Mouse (Mus musculus): ENCODE results near the gene Atf6. TPM values are rescaled to one million over a fixed set of nuclear protein-coding genes. Genes with fewer than 3 reads are reported as not detected.

Gene Atf6
- total RNA-seq, 1 experiment, result 33.2 TPM

GRCm38 (mm10) chr1:170709481-170709880 is 158.1 kb downstream of the Atf6 start:
- Histone ChIP-seq H3K4me1 (ENCODE audit: control insufficient read depth in 2 of 2, insufficient read depth in 2 of 2, low read length in 2 of 2, poor library complexity in 1 of 2) (no peaks in the 10 kb centered on the region), H3K36me3 (ENCODE audit: control insufficient read depth, insufficient read depth, low read length, poor library complexity, severe bottlenecking) (no peaks in the 10 kb centered on the region; the same call in 1 of the 2 replicates), H3K9me3 (ENCODE audit: control insufficient read depth, insufficient read depth, low read depth, low read length) (no peaks in the 10 kb centered on the region), H3K4me3 (ENCODE audit: insufficient read depth in 1 of 2, low read depth in 1 of 2, low read length in 2 of 2, poor library complexity in 1 of 2, severe bottlenecking in 1 of 2) (no peak overlapping the region), H3K9ac (ENCODE audit: insufficient read depth, low read depth, low read length, poor library complexity, severe bottlenecking) (no peak overlapping the region), H3K27ac (ENCODE audit: insufficient read depth, low read depth, low read length, poor library complexity, severe bottlenecking) (no peak overlapping the region)
- no peak for DNase-seq (ENCODE audit: low read depth, low spot score)
- in situ Hi-C loops (cut with MboI; ENCODE audit: low sequenced_read_pairs in 2 of 2, unreplicated experiment in 2 of 2), result no loop called here
- TF ChIP-seq ZC3H11A (IDR thresholded peaks at IDR 0.05; ENCODE audit: borderline replicate concordance, low read depth, low read length) (no peak), HCFC1 (IDR thresholded peaks at IDR 0.05; ENCODE audit: borderline replicate concordance, insufficient read depth, low read length) (no peak), CHD2 (IDR thresholded peaks at IDR 0.05; ENCODE audit: low read depth, low read length) (no peak), MAFK (IDR thresholded peaks at IDR 0.05; ENCODE audit: insufficient read depth, low read depth, low read length) (no peak), ZNF384 (IDR thresholded peaks at IDR 0.05; ENCODE audit: low read depth, low read length) (no peak)

GRCm38 (mm10) chr1:170709034-170709433 is 158.5 kb downstream of the Atf6 start:
- H3K9me3 ChIP-seq (ENCODE audit: control insufficient read depth, insufficient read depth, low read depth, low read length), result no peaks in the 10 kb centered on the region

DNA sequence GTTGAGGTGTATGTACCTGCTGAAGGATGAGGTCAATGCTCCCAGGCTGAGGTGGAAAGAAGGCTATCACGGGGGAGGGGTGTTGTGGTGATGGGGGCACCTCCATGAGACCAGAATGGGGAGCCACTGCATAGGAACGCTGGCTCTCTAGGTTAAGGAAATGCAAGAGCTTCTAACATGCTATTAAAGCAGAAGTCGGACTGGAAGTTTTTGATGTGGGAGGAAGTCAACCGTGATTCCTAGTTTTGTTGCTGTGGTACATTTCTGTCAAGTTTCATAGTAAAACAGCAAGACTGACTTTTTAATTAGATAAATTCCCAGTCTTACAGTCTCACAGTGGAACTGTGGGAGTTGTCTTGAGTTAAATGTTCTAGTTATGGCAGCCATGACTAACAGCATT is 161.5 kb downstream of the Atf6 start:
- Histone ChIP-seq H3K9me3 (ENCODE audit: control insufficient read depth, insufficient read depth, low read depth, low read length) (no peaks in the 10 kb centered on the region), H3K9ac (ENCODE audit: insufficient read depth, low read depth, low read length, poor library complexity, severe bottlenecking) (no peak overlapping the region), H3K4me1 (ENCODE audit: control insufficient read depth in 2 of 2, insufficient read depth in 2 of 2, low read length in 2 of 2, poor library complexity in 1 of 2) (no peaks in the 10 kb centered on the region), H3K4me3 (ENCODE audit: insufficient read depth in 1 of 2, low read depth in 1 of 2, low read length in 2 of 2, poor library complexity in 1 of 2, severe bottlenecking in 1 of 2) (no peak overlapping the region), H3K36me3 (ENCODE audit: control insufficient read depth, insufficient read depth, low read length, poor library complexity, severe bottlenecking) (no peaks in the 10 kb centered on the region; the same call in 1 of the 2 replicates), H3K27ac (ENCODE audit: insufficient read depth, low read depth, low read length, poor library complexity, severe bottlenecking) (no peak overlapping the region)
- in situ Hi-C loops (cut with MboI; ENCODE audit: low sequenced_read_pairs in 2 of 2, unreplicated experiment in 2 of 2), result no loop called here
- no peak for TF ChIP-seq MAFK (IDR thresholded peaks at IDR 0.05; ENCODE audit: insufficient read depth, low read depth, low read length)
- TF ChIP-seq ZC3H11A (IDR thresholded peaks at IDR 0.05; ENCODE audit: borderline replicate concordance, low read depth, low read length), result no peak
- no peak for TF ChIP-seq HCFC1 (IDR thresholded peaks at IDR 0.05; ENCODE audit: borderline replicate concordance, insufficient read depth, low read length)
- TF ChIP-seq ZNF384 (IDR thresholded peaks at IDR 0.05; ENCODE audit: low read depth, low read length), result no peak
- TF ChIP-seq CHD2 (IDR thresholded peaks at IDR 0.05; ENCODE audit: low read depth, low read length), result no peak
- DNase-seq (ENCODE audit: low read depth, low spot score), result no peak

More at GRCm38 (mm10) chr1:170709034-170709433, 158.5 kb downstream of the Atf6 start:
- no peak for TF ChIP-seq MAFK (IDR thresholded peaks at IDR 0.05; ENCODE audit: insufficient read depth, low read depth, low read length)
- H3K4me3 ChIP-seq (ENCODE audit: insufficient read depth in 1 of 2, low read depth in 1 of 2, low read length in 2 of 2, poor library complexity in 1 of 2, severe bottlenecking in 1 of 2), result no peak overlapping the region
- in situ Hi-C loops (cut with MboI; ENCODE audit: low sequenced_read_pairs in 2 of 2, unreplicated experiment in 2 of 2), result no loop called here
- no peaks in the 10 kb centered on the region; the same call in 1 of the 2 replicates for H3K36me3 ChIP-seq (ENCODE audit: control insufficient read depth, insufficient read depth, low read length, poor library complexity, severe bottlenecking)
- DNase-seq (ENCODE audit: low read depth, low spot score), result no peak
- H3K4me1 ChIP-seq (ENCODE audit: control insufficient read depth in 2 of 2, insufficient read depth in 2 of 2, low read length in 2 of 2, poor library complexity in 1 of 2), result no peaks in the 10 kb centered on the region
- no peak overlapping the region for H3K9ac ChIP-seq (ENCODE audit: insufficient read depth, low read depth, low read length, poor library complexity, severe bottlenecking)
- no peak overlapping the region for H3K27ac ChIP-seq (ENCODE audit: insufficient read depth, low read depth, low read length, poor library complexity, severe bottlenecking)

- Histone ChIP-seq H3K27ac (ENCODE audit: insufficient read depth, low read depth, low read length, poor library complexity, severe bottlenecking) (no peak overlapping the region), H3K9me3 (ENCODE audit: control insufficient read depth, insufficient read depth, low read depth, low read length) (no peaks in the 10 kb centered on the region), H3K4me3 (ENCODE audit: insufficient read depth in 1 of 2, low read depth in 1 of 2, low read length in 2 of 2, poor library complexity in 1 of 2, severe bottlenecking in 1 of 2) (no peak overlapping the region), H3K9ac (ENCODE audit: insufficient read depth, low read depth, low read length, poor library complexity, severe bottlenecking) (no peak overlapping the region), H3K36me3 (ENCODE audit: control insufficient read depth, insufficient read depth, low read length, poor library complexity, severe bottlenecking) (no peaks in the 10 kb centered on the region; the same call in 1 of the 2 replicates), H3K4me1 (ENCODE audit: control insufficient read depth in 2 of 2, insufficient read depth in 2 of 2, low read length in 2 of 2, poor library complexity in 1 of 2) (no peaks in the 10 kb centered on the region)
- in situ Hi-C loops (cut with MboI; ENCODE audit: low sequenced_read_pairs in 2 of 2, unreplicated experiment in 2 of 2), result no loop called here
- TF ChIP-seq ZNF384 (IDR thresholded peaks at IDR 0.05; ENCODE audit: low read depth, low read length), result no peak
- TF ChIP-seq HCFC1 (IDR thresholded peaks at IDR 0.05; ENCODE audit: borderline replicate concordance, insufficient read depth, low read length), result no peak
- no peak for TF ChIP-seq CHD2 (IDR thresholded peaks at IDR 0.05; ENCODE audit: low read depth, low read length)
- no peak for TF ChIP-seq ZC3H11A (IDR thresholded peaks at IDR 0.05; ENCODE audit: borderline replicate concordance, low read depth, low read length)
- no peak for TF ChIP-seq MAFK (IDR thresholded peaks at IDR 0.05; ENCODE audit: insufficient read depth, low read depth, low read length)
- DNase-seq (ENCODE audit: low read depth, low spot score), result no peak
Measured at GRCm38 (mm10) chr1:170704911-170705594, 162.5 kb downstream of the Atf6 start.

- no peaks in the 10 kb centered on the region; the same call in 1 of the 2 replicates for H3K36me3 ChIP-seq (ENCODE audit: control insufficient read depth, insufficient read depth, low read length, poor library complexity, severe bottlenecking)
- no peaks in the 10 kb centered on the region for H3K4me1 ChIP-seq (ENCODE audit: control insufficient read depth in 2 of 2, insufficient read depth in 2 of 2, low read length in 2 of 2, poor library complexity in 1 of 2)
- no peak overlapping the region for H3K27ac ChIP-seq (ENCODE audit: insufficient read depth, low read depth, low read length, poor library complexity, severe bottlenecking)
- no peaks in the 10 kb centered on the region for H3K9me3 ChIP-seq (ENCODE audit: control insufficient read depth, insufficient read depth, low read depth, low read length)
- DNase-seq (ENCODE audit: low read depth, low spot score), result no peak
- in situ Hi-C loops (cut with MboI; ENCODE audit: low sequenced_read_pairs in 2 of 2, unreplicated experiment in 2 of 2), result no loop called here
- H3K9ac ChIP-seq (ENCODE audit: insufficient read depth, low read depth, low read length, poor library complexity, severe bottlenecking), result no peak overlapping the region
- no peak for TF ChIP-seq ZNF384 (IDR thresholded peaks at IDR 0.05; ENCODE audit: low read depth, low read length)
- no peak for TF ChIP-seq ZC3H11A (IDR thresholded peaks at IDR 0.05; ENCODE audit: borderline replicate concordance, low read depth, low read length)
- TF ChIP-seq HCFC1 (IDR thresholded peaks at IDR 0.05; ENCODE audit: borderline replicate concordance, insufficient read depth, low read length), result no peak
- TF ChIP-seq MAFK (IDR thresholded peaks at IDR 0.05; ENCODE audit: insufficient read depth, low read depth, low read length), result no peak
- no peak for TF ChIP-seq CHD2 (IDR thresholded peaks at IDR 0.05; ENCODE audit: low read depth, low read length)
- H3K4me3 ChIP-seq (ENCODE audit: insufficient read depth in 1 of 2, low read depth in 1 of 2, low read length in 2 of 2, poor library complexity in 1 of 2, severe bottlenecking in 1 of 2), result no peak overlapping the region
Measured at GRCm38 (mm10) chr1:170704103-170704502, 163.5 kb downstream of the Atf6 start.
